Mouse (Mus musculus) erythroid progenitor cell, adult 5-6 weeks (primary cell): ENCODE data around the gene Fig4. TPM values are rescaled to one million over a fixed set of nuclear protein-coding genes. Genes with fewer than 3 reads are reported as not detected.
A peak's percentile ranks its signal among the peaks of the same experiment; 100 is the strongest.

Experiments used
- ATAC-seq: replicated peaks from 2 replicates; pipeline ENCODE4 v1.8.0; 2016; ENCODE audit warnings: moderate number of reproducible peaks, mild to moderate bottlenecking, moderate TSS enrichment, inconsistent platforms; ENCODE audit not compliant: poor library complexity, low FRiP score, severe bottlenecking
- total RNA-seq, 2 experiments: library from RNA; stranded (forward) in 1 of 2; stranded (reverse) in 1 of 2; fragments of 150-400 nt in 1 of 2; fragments of 186-747, 209-891 nt in 1 of 2; gene quantifications; 2 replicates each; pipeline versions ENCODE4 v1.2.3 to v1.2.4; 2015 to 2017; ENCODE audit warnings: low replicate concordance in 2 of 2

Gene Fig4
- total RNA-seq, 2 experiments from 2014 or later, result 15.4 to 18.0 TPM

DNA sequence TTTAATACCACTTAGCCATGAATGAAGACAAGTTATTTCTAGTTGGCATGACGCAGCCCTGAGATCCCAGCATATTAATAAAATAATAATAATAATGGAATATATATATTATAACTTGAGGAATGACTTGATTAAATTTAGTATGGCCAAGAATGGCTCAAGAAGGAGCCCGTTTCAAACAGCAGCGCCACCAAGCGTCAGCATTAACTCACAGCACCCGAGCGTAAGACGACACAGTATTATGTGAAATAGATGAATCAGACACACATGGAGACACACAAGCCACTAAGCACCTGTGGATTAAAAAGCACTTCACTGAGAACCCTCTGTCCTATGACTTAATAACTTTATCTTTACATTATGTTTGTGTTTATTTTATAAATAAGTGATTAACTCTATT is 31.2 kb downstream of the Fig4 start:
- peak; percentile 63 for ATAC-seq

DNA sequence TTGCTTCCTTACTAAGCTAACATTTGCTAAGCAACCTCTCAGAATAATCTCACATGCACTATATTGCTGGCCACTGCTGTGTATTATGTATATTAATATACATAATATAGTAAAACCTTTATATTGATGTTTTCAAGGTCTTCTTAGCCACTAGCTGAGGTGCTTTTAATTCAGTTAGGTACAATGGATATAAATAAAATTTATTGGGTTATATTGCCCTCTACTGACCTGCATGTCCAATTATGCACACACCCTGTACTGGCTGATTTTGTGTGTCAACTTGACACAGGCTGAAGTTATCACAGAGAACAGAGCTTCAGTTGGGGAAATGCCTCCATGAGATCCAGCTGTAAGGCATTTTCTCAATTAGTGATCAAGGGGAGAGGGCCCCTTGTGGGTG is 41.2 kb downstream of the Fig4 start:
- peak; percentile 80 for ATAC-seq

DNA sequence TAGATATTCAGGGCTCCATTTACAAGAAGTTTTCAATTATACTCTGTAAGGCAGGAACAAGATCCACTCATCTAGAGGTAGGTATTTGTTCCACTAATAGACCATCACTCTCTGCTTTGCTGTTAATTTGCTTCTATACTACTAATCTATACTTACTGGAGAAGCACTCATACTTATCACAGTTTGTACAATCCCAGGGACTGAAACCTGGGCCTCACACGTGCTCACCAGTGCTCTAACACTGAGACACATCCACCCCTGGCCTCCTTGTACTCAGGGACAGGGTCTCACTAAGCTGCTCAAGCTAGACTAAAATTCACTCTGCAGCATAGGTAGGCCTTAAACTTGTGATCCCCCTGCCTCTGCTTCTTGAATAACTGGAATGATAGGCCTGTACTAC is 41.8 kb downstream of the Fig4 start:
- peak; percentile 33; the same call in 1 of the 2 replicates for ATAC-seq

DNA sequence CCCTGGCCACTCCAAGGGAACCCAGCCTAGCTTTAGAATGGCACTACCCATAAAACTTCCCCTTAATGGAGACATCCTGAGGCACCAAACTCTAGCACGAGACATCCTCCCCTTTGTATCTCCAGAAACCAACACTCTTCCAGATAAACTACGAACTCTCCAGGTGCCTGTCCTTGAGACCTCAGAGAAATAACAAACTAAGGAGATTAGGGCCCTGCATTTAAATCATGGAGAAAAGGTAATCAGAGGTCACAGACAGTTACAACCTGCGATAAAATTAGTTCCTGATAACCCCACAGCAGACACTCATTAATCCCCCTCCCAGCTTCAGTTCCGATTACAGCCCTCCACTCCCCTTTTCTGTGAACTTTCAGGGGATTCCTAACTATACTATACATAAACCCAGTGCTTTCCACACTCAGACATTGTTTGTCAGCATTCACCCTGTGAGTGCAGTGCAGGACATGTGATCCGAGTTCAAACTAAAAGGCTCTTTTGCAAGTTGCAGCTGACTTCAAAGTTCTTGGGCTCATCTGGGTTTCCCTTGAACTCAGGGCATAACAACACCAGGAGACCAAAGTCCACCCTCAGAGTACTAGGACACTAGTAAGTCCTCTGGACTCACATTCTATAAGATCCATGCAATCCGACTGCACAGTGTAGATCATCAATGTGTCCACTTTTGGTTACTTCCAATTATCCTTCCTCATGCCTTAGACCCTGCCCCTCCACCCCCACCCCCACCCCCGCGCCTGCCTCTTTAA is 42.6 kb downstream of the Fig4 start:
- ATAC-seq, result no peak

DNA sequence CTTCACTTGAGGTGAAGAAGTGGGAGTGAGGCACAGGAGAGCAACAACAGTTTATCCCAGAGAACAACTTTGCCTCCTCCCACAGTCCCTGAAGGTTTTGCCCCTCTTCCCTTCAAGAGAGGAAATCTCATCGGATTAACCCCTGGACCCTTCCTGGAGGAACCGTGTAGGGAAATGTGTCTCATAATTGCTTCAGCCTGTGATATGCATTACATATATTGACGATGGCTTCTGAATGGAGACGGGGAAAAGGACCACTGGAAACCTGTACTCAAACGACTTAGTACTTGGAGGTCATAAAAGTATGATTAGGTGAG is 52.4 kb downstream of the Fig4 start:
- ATAC-seq, result no peak

DNA sequence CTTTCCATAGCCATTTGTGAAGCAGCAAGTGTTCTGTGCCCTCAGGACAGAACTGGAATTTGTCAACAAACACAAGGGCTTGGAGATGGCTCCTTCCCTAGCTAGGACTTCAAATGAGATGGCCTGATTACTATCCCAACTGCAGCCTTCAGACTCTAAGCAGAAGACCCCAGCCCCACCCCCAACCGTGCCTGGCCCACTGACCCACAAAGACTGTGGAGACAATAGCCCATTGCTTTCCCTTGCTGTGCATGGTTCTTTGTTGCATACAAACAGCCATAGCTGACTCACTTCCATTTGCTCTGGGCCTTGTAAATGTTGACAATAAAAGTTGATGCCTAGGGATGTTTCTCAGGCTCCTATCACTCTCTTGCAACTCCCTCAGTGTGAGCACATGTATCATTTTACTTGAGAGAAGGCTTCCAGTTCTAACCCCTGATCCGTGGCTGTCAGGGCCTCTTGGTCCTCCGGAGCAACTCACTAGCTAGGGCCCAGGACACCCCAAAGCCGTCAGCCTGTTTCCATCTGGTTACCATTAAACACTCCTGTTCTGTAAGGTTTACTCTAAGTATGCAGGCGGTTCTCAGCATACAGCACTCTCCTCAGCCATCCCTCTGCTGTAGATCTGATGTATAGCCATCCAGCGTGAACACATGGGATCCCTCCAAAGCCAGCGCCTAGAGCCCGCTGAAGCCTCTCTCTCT is 52.9 kb downstream of the Fig4 start:
- ATAC-seq, result no peak

DNA sequence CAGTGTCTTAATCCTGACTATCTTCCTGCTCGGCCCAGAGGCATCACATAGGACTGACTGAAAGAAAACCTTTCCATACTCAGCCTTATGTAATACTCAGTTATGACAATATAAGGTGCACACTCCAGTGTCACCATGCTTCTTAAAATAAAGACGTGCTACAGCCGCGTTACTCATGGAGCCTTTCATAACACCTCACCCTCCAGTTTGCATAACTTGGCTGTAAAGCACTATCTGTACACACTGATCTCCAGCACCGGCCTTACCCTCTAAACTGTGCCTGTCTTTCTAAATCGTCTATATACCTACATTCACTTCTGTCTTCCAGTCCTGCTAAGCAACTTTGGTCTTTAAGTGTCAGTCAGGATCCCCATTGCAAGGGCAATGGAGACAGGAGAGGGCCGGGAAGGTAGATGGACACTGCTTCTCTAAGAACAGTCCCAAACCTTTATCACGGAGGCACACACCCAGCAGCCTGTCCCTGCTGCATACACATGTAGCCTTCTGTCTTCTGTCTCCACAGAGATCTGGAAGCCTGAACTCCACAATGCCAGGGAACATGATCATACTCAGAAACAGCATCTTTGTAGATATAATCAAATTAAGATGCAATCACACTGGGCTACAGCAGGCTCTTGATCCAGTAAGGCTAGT is 53.9 kb downstream of the Fig4 start:
- ATAC-seq, result no peak

DNA sequence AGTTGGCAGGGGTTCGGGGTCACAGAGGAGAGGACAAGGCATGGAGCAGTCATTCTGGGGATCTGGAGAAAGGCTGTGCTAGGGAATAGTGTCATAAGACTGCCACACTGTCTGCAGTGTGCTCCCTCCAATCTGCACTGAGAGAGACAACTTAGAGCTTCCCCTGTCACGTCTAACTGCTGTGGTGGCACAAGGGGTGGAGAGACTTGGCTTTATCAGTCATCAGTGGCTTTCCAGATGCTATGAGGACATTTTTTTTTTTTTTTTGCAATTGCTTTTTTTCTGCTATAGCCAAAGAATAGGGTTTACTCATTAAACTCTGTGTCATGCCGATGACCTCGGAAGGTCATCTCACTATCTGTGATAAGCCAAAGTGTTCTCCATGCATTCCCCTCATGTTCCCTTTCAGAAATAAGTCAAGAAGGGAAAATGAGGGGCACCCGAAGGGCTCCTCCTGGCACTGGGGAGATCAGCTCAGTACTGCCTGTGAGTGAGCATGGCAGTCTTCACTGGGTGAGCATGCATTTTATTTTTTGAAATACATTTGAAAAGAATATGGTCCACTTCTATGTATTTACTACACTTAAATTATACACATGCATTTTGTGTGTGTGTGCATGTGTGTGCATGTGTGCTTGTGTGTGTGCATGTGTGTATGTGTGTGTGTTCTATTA is 55.1 kb downstream of the Fig4 start:
- peak; percentile 57 for ATAC-seq

DNA sequence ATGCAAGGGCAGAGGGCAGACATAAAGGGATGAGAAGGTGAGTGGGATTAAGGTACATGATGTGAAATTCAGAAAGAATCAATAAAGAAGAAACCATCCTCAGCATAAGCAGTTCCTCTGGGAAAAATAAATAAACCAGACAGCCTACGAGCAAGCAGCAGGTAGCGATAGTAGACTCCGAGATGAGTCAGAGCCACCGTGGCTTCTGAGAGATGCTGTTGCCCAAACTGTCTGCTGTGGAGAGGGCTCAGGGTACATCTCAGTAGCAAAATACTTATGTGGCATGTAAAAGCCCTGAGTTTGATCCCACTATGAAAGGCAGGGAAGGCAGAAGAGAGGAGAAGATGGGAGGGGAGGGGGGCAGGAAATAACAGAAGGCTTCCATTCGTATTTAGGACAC is 56.9 kb downstream of the Fig4 start:
- no peak for ATAC-seq

DNA sequence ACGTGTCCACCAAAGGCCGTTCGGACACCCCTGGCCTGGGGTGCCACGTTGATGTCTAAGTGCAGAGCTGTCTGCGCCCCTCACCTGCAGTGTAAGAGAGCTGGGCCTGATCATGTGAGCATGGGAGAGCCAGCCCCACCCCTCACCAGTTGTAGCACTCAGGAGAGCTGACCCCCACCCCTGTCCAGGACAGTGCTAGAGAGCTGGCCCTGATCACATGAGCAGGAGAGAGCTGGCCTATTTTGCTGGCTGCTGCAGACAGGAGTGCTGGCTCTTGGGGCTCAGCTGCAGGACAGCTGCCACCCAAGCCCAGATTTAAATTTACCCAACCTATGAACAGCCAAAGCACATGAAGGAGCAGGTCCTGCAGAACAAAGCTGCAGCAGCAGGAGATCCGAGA is 57.6 kb downstream of the Fig4 start:
- no peak for ATAC-seq

DNA sequence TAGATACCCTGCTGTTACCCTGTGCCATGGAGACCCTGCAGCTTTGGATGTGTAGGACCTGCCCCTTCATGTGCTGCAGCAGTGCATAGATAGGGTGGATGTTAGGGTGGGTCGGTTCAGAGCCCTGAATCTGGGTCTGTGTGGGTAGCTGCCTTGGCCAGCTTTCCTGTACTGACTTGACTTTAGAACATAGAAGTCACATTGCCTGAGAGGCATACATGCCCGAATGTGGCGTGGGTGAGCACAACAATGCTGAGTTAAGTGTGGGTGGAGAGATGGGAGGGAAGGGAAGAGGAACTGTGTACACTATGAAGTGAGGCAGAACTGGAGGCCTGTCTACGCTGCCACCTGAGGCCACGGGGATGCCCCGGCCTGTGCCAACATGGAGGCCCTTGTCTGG is 58.0 kb downstream of the Fig4 start:
- ATAC-seq, result no peak

DNA sequence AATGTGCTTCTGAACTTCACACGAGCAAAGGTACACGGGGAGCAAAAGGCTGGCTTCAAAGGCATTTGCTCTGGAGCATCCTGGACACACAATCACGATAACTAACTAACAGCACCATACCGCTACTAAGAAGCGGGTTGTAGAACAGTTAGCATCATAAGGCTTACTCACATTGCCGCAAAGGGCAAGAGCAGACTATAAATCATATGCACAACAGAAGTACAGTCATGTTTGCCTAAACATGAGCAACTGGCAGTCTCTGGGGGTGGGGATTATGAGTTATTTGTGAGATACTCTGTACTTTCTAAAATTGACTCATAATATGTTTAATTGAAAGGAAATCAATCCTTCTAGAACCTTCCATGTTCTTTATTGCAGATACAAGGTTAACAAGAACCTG is 59.1 kb downstream of the Fig4 start:
- ATAC-seq, result no peak

DNA sequence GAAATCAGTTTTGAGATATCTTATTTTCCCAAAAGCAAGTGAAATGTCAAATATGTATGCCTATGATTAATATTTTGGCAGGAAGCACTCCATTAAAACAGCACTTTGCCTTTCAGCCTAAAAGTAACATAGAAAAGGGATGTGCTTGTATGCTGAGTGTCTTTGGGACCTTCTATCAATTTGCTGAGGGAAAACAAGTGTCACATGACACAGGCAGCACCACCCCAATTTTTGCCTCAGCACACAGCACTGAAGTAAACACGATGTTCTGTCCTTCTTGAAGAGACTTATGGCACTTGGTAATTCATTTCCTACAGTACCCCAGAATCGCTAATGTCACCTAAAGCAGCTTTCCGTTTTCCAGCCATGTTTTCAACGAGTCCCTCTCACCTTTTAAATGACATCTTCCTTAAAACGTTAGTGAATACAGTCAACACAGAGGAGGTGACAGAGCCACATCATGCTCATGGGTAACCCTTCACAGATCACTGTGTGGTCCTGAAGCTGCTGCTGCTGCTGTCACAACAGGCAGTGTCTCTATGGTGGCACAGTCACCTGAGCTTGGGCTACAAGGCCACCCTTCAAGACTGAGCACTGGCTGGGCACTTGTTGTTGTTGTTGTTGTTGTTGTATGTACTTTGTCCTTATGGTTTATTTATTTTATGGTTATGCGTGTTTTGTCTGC is 61.4 kb downstream of the Fig4 start:
- ATAC-seq, result no peak

DNA sequence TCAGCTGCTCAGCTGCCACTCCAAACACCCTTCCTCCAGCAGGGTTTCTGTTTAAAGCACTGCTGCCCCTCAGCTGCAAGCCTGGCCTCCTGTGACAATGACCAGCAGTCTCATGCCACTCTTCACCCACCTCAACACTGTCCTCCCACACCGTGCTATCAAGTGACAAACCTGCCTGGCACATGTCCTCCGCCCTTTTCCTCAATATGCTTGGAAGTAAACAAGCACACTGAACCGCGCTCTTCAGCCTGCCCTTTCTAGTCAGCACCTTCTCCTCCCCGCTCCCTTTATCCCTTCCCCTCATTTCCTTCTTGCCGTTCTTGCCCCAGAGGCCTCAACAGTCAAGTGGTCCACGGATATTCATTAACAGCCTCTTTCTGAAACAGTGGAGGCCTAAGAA is 62.0 kb downstream of the Fig4 start:
- 0 out of 2 replicates have a peak, but pooled peaks have one; percentile 43 for ATAC-seq

DNA sequence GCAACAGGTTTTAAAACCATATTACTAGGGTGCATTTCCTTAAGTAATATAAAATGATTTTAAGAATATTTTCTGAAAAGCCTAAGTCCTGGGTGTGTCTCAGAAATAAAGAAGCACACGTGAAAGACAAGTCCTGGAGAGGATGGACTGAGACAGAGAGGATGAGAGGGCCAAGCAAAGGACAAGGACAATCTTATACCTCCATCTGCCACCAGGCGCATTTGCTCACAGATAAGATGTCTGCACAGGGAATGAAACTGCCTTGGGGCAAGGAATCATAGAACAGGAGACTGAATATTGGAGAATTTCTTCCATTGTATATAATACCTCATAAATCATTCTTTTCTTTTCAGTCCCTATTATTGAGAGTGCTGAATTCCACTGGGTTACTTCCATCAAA is 67.0 kb downstream of the Fig4 start:
- peak; percentile 87 for ATAC-seq

DNA sequence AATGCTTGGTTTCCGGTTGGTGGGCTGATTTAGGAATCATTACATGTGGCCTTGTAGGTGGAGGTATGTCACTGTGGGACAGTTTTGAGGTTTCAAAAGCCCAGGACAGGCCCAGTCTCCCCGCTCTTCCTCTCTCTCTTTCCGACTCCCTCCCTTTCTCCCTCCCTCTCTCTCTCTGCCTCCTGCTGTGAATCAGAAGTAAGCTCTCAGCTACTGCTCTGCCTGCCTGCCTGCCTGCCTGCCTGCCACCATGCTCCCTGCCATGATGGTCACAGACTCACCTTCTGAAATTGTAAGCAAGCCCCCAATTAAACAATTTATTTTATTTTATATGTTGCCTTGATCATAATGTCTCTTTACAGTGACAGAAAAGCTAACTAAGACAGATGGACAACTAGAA is 67.5 kb downstream of the Fig4 start:
- ATAC-seq, result no peak

DNA sequence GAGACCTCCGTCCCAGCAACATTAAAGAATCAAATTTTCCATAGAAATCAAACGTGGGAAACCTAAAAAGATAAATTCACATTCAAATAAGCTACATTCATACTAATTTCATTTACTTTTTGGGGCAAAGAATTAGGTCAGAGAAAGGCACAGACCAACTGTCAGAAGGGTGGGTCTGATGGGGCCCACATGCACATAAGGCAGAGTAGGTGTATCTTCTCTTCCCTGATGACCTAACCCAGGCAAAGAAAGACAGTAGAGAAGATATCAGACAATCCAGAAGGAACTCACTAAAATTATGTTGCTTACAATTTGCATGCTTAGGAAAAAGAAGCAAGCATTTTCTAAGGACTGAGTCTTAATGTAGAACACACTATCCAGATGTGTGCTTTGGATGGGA is 67.9 kb downstream of the Fig4 start:
- no peak for ATAC-seq

DNA sequence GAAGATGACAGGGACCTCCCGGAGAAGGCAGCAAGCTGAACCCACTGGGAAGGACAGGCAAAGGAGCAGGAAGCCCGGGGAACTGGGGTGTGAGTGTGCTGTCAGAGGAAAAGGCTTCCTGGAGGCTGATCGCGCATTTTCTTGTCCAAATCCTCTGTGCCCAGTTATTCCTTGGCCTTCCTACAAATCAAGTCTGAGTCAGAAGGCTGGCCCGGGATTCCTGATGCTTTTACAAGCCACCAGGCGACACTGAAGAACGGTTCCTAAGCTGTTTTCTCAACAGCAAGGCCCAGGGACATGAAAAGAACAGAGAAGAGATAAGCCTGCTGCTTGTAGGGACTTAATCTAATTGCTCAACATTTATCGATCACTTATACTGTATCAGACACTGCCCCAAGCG is 68.5 kb downstream of the Fig4 start:
- ATAC-seq, result no peak

DNA sequence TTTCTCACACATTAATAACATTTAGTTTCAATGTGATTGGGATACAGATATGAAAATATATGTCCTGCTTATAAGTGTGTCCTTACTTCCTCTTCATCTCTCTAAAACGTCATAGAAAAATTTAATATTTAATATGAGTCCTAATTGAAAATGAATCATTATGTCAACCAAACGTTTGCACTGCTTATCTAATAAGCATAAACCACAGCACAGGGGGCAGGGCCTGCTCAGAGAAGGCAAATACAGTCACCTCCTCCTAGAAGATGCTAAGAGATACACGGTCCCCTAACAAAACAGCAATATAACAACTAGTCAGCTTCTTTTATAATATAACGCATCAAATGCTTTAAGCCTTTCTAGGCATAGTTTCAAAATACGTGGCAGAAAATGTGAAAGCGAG is 69.9 kb downstream of the Fig4 start:
- ATAC-seq, result no peak

DNA sequence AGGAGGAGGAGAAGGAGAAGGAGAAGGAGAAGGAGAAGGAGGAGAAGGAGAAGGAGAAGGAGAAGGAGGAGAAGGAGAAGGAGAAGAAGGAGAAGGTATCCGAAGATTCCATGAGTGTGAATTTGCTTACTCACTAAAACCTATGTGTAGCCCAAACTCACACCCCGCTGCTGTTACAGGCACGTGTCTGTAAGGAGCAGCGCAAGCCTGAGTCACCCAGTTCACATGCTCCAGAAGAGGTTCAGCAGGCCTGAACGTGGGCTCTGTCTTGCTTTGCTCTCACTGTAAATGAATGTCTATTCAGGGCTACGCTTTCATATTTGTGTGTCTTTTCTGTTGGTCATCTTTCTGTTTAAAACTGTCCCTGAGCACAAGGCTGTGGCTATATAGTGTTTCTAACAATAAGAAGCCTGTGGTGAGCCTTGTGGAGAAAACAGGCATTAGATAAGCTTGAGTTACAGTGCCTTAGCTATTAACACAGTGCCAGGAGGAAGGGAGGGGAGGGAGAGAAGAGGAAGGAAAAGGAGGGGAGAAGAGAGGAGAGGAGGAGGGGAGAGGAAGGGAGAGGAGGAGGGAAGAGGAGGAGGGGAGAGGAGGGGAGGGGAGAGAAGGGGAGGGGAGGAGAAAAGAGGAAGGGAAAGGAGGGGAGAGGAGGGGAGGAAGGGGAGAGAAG is 71.8 kb downstream of the Fig4 start:
- no peak for ATAC-seq
